Mouse (Mus musculus) thymus, adult 18-20 months (tissue): ENCODE data around the gene Wnt5b.

ENCODE experiments used
- DNase-seq, 2 experiments: peaks; one replicate each; pipeline ENCODE4 v3.0.0; 2022; ENCODE audit warnings: mixed read lengths in 2 of 2

Gene Wnt5b

GRCm38 (mm10) chr6:119414262-119415043 lies 129.7 kb downstream of the Wnt5b start:
- DNase-seq, result no peak

- DNase-seq, result no peak
These were observed 131.6 kb downstream of the Wnt5b start for GRCm38 (mm10) chr6:119412588-119412987.

DNA sequence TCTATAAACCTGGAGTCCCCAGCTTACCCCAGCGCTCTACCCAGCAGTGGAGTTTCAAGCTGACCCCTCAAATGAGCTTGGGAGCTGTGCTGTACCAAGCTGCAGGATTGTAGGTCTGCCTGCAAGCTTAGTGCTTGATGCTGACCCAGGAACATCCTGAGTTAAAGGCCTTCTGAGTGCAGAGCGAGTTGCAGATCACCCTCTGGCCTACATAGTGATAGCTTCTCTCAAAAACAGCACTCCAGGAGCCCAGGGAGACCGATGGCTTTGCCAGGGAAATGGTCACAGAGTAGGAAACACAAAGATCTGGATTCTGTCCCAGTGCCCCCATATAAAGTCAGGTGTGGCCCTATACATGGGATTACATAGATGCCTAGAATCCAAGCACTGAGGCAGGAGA lies 132.6 kb downstream of the Wnt5b start:
- DNase-seq, result no peak

DNA sequence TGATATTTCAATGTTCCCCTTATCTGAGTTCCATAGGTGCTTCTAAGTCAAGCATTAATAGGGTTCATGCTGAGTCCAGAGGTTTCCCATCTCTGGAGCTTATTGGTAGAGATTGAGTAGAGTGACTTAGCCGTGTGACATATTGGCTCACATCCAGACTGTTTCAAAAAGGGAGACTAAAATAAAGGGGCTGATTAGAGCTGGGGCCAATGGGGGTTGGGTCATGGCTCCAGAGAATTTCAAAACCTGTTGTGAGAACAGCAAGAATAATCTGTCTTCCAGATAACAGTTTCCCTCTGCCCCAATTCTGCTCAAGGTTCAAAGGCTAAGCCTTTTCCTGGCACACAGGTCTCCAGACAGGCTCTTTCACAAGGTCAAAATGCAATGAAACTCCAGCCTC lies 134.4 kb downstream of the Wnt5b start:
- no peak for DNase-seq

DNA sequence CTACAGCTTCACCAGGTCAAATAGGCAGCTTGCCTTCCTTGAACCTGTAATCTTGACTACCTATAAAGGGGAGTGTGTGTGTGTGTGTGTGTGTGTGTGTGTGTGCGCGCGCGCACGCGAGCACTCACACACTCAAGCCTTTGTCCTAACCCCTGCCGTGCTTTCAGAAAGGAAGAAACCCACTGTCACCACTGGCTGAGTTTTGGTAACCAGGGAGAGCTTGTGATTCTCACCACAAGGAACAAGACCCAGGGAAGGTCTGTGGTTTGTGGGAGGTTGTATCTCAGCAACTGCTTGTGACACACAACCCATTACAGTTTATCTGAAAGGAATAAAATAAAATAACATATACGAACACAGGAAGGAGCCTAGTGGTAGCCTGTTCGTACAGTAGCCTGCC lies 135.6 kb downstream of the Wnt5b start:
- DNase-seq, result peak in 1 of 2 experiments; percentile 17

GRCm38 (mm10) chr6:119407818-119408217 lies 136.3 kb downstream of the Wnt5b start:
- DNase-seq, result no peak

- DNase-seq, result no peak
These were observed 137.6 kb downstream of the Wnt5b start for GRCm38 (mm10) chr6:119406528-119406927.

GRCm38 (mm10) chr6:119405310-119405709 lies 138.8 kb downstream of the Wnt5b start:
- DNase-seq, result no peak

GRCm38 (mm10) chr6:119404854-119405253 lies 139.3 kb downstream of the Wnt5b start:
- DNase-seq, result no peak

DNA sequence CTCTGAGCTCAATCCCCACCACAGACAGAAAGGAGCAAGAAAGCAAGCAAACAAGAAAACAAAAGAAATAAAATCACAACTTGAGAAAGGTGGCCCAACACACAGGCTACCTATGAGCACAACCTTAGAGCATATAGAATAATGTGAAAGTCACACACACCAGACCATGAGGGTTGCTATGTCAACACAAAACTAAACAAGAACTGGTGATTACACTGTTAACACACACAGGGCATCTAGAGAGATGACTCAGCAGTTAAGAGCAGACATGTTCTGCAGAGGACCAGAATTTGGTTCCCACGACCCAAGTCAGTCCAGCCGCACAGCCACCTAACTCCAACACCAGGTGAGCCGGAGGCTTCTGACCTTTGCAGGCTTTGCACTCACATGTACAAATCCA lies 141.2 kb downstream of the Wnt5b start:
- DNase-seq, result no peak

DNA sequence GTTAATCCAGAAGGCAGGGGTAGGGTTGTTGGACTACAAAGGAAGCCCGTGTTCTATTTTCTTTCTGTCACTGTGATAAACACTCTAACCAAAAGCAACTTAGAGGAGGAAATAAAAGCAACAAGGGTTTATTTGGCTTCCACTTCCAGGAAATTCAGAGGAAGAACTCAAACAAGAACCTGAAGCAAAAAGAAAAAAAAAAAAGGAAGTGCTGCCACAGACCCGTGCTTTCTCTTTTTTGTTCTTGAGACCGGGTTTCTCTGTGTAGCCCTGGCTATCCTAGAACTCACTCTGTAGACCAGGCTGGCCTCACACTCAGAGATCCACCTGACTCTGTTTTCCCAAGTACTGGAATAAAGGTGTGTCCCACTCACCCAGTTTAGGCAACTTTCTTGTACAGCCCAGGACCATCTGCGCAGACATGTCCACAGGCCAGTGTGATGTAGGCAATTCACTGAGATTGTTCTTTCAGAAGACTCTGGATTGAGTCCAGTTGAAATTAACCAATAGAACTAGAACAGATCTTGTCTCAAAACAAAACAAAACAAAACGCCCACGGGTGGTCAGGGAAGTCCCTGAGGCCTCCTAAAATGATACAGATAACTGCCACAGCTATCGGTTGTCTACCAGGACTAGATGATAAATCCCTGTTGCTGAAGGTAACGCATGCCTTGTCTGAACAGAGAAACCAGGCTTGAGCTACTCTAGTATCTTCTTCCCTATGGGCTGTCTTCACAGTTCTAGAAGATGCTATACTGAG lies 142.4 kb downstream of the Wnt5b start:
- no peak for DNase-seq

DNA sequence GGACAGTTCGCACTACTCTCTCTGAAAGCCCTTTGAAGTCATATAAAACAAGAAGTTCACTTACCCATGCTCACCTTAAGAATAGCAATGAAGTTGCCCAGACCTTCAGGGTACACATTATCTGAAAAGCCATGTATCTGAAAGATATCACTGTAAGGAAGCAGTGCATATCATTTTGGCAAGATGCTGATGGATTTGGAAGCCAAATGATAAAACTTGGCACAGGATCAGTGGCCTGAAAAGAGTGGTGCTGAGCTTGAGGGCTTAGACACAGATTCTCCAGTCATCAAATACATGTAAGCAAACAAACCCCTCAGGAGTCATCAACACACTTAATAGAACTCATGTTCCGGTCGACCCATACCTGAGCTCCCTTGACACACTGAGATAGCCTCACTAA lies 143.5 kb downstream of the Wnt5b start:
- no peak for DNase-seq

GRCm38 (mm10) chr6:119399371-119399770 lies 144.8 kb downstream of the Wnt5b start:
- no peak for DNase-seq

- DNase-seq, result peak; percentile 63 to 70
These were observed 147.9 kb downstream of the Wnt5b start for GRCm38 (mm10) chr6:119396309-119396634.

DNA sequence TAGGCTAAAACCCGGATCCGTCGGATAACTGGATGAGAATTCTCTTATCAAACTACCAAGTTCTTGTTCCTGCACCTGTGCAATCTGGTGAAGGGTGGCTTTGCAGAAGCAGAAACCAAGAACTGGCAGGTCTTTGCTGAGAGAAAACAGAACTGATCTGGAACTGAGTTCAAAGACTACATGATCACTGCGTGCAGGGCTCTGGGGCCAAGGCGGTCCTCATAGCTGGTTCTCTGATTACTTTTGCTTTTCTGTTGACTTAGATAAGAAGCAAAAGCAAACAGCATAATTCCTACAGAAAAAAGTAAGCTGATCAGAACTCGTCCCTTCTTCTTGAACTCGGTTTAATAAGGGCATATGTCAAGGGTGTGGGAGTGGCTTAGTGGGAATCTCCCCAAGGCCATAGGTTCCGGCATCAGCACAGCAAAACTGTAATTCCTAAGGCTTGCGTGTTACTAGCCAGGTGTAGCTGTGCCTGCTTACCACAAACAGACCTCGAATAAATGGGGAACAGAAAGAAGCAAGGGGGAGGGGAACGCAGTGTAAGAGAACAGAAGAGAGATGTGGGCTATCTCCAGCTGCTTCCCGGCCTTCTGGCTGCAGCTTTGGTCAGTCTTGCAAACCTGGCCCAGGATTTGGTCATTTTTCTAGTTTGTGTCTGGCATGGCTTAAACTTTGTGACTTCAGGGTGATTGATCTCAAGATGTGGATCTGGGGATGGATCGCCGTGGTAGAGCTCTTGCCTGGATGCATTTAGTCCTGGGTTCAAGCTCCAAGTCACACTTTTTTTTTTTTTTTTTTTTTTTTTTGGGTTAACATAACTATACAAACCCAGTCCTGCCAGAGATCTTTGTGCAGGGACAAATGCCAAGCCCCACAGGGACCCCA lies 148.5 kb downstream of the Wnt5b start:
- DNase-seq, result peak in 1 of 2 experiments; percentile 21

DNA sequence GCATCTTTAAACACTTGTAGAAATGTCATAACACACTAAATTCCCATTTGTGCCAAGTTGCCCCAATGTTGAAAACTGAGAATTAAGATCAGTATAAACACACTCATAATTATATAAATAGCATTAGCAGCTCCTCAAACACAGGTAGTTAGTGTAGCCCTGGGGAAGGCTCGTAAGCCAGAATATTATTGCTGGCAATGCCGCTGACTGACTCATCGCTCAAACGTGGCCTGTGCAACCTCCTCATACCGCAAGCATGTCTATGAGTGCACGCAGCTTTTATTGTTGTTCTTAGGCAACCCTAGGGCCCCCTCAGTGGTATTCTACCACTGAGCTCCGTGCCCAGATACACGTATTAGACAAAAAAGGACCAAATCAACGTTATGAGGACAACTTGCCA lies 151.3 kb downstream of the Wnt5b start:
- no peak for DNase-seq

DNA sequence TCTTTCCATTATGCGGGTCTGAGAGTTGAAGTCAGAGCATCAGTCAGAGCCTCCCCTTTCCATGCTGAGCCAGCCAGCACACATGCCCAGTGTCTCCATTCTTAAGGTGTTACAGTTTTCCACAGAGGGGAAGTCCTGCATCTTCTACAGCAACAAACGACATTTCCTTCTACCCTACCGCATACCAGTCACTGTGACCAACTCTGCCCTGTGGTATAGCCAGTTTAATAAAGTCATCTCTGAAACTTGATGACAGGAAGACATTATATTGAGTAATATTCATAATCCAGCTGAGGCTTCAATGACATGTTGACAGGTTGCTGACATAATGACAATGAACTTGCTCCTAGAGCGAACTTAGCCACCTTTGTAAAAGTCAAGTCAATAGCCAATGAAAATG lies 153.4 kb downstream of the Wnt5b start:
- DNase-seq, result no peak

- no peak for DNase-seq
These were observed 155.1 kb downstream of the Wnt5b start for GRCm38 (mm10) chr6:119389089-119389488.

DNA sequence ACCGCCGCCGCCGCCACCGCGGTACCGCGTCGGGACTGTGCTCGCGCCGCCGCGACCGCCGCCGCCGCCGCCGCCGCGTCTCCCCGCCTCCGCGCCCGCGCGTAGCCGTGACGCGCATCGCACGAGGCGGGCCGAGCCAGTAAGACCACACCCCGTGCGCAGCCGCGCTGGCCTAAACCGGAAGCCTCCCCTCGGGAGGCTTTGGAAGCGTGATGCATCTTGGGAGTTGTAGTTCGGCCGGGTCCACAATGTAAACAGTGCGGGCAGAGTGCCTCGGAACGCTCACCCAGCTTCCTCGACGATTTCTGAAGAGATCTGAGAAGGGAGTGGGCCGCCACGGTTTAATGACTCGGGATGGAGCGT lies 155.5 kb downstream of the Wnt5b start:
- DNase-seq, result peak; percentile 93 to 96

- peak; percentile 21 to 34 for DNase-seq
These were observed 156.1 kb downstream of the Wnt5b start for GRCm38 (mm10) chr6:119387801-119388649.

- no peak for DNase-seq
These were observed 157.3 kb downstream of the Wnt5b start for GRCm38 (mm10) chr6:119386821-119387220.

DNA sequence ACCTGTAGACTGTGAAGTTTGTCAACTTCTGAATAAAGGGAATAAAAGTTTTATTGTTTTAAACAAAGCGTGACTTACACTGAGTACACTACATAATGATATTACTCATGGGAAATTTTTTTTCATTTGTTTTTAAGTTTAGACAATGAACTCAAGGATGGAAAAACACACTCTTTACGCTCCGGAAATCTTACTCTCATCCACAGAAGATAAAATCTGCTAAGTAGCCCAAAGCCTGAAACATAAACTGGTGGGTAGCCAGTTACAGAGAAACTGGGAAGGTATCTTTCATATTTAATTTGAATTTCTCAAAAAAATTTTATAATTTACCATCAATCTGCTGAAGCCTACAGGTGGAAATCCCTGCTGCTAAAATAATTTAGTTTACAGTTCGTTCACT lies 157.7 kb downstream of the Wnt5b start:
- no peak for DNase-seq
